Mouse (Mus musculus) thymus, adult 2 months (tissue): ENCODE data around the gene St7l. TPM values are rescaled to one million over a fixed set of nuclear protein-coding genes. Genes with fewer than 3 reads are reported as not detected.
A peak's percentile ranks its signal among the peaks of the same experiment; 100 is the strongest.

Source experiments
- DNase-seq: peaks from one replicate; pipeline ENCODE4 v3.0.0; 2021
- H3K27ac ChIP-seq: fragments of 200-500 bp; 2 replicates; pipeline ENCODE4 v1.5.1; 2012; ENCODE audit warnings: low read length, control low read depth; ENCODE audit not compliant: control insufficient read depth, insufficient read depth
- H3K27me3 ChIP-seq: fragments of 200-500 bp; 2 replicates; pipeline ENCODE4 v1.6.1; 2012; ENCODE audit warnings: mild to moderate bottlenecking, low read length, moderate library complexity, mixed read lengths; ENCODE audit not compliant: control insufficient read depth, insufficient read depth
- H3K36me3 ChIP-seq: fragments of 200-500 bp; 2 replicates; pipeline ENCODE4 v1.6.1; 2012; ENCODE audit warnings: mild to moderate bottlenecking, low read length, moderate library complexity; ENCODE audit not compliant: control insufficient read depth, insufficient read depth
- H3K4me1 ChIP-seq: fragments of 200-500 bp; replicated peaks from 2 replicates; pipeline ENCODE4 v1.6.1; 2012; ENCODE audit warnings: low read length; ENCODE audit not compliant: control insufficient read depth, insufficient read depth
- H3K4me3 ChIP-seq: fragments of 200-500 bp; 2 replicates; pipeline ENCODE4 v1.5.1; 2012; ENCODE audit warnings: mild to moderate bottlenecking, low read length, control low read depth, moderate library complexity; ENCODE audit not compliant: control insufficient read depth, insufficient read depth
- CTCF ChIP-seq: fragments of 200-500 bp; IDR thresholded peaks from 2 replicates; pipeline ENCODE4 v1.5.1; 2012; ENCODE audit warnings: mild to moderate bottlenecking, control low read depth, low read length, moderate library complexity, borderline replicate concordance; ENCODE audit not compliant: control insufficient read depth, poor library complexity, insufficient read depth; ENCODE audit errors: extremely low read depth
- POLR2A ChIP-seq: fragments of 200-500 bp; IDR thresholded peaks from 2 replicates; pipeline ENCODE4 v1.6.1; 2012; ENCODE audit warnings: mild to moderate bottlenecking, low read length, control low read depth, moderate library complexity; ENCODE audit not compliant: control insufficient read depth, poor library complexity, insufficient read depth; ENCODE audit errors: extremely low read depth
- whole genome bisulfite sequencing: fragments of 180-500 bp; shearing (Covaris S2); methylation state at CpG from one replicate; pipeline ENCODE4 v1.1.7; 2018; 5-methylcytosine and 5-hydroxymethylcytosine counted together
- polyA plus RNA-seq: library from polyadenylated mRNA; depleted of rRNA; stranded (reverse); fragments of >200 nt; gene quantifications from 2 replicates; pipeline ENCODE4 v1.2.3, GENCODE M21; 2012

Gene St7l
- polyA plus RNA-seq, 1 experiment = 13.6 TPM

GRCm38 (mm10) chr3:104818749-104819134 lies 45.1 kb upstream of the St7l start:
- H3K27ac ChIP-seq = no peak overlapping the region
- no peak for TF ChIP-seq POLR2A
- TF ChIP-seq CTCF = no peak
- H3K4me3 ChIP-seq = peak overlapping the region; percentile 99
- H3K4me1 ChIP-seq = peaks cover 4% of the 10 kb centered on the region; the same call in 1 of the 2 replicates
- 13% methylated on average over 3 of the region's 3 CpGs for WGBS
- H3K27me3 ChIP-seq = no peaks in the 10 kb centered on the region
- H3K36me3 ChIP-seq = peaks cover 8% of the 10 kb centered on the region
- DNase-seq = no peak

- no peaks in the 10 kb centered on the region for H3K27me3 ChIP-seq
- 86% methylated on average over 1 of the region's 1 CpGs for WGBS
- no peak for TF ChIP-seq CTCF
- TF ChIP-seq POLR2A = no peak
- DNase-seq = no peak
- no peak overlapping the region for H3K4me3 ChIP-seq
- no peak overlapping the region for H3K27ac ChIP-seq
- H3K4me1 ChIP-seq = peaks cover 4% of the 10 kb centered on the region; the same call in 1 of the 2 replicates
- H3K36me3 ChIP-seq = peaks cover 15% of the 10 kb centered on the region
These were observed 43.4 kb upstream of the St7l start for GRCm38 (mm10) chr3:104820426-104820825.

- Histone ChIP-seq H3K27ac (no peak overlapping the region), H3K4me1 (peaks cover 4% of the 10 kb centered on the region; the same call in 1 of the 2 replicates)
- 94% methylated on average over 3 of the region's 3 CpGs for WGBS
These were observed 41.4 kb upstream of the St7l start for GRCm38 (mm10) chr3:104822413-104822812.

GRCm38 (mm10) chr3:104835797-104836196 lies 28.0 kb upstream of the St7l start:
- WGBS = 97% methylated on average over 3 of the region's 3 CpGs
- Histone ChIP-seq H3K36me3 (peaks cover 88% of the 10 kb centered on the region), H3K27me3 (no peaks in the 10 kb centered on the region), H3K4me1 (no peaks in the 10 kb centered on the region), H3K4me3 (no peak overlapping the region), H3K27ac (no peak overlapping the region)
- no peak for DNase-seq
- TF ChIP-seq CTCF = no peak
- TF ChIP-seq POLR2A = no peak

More at GRCm38 (mm10) chr3:104822413-104822812, 41.4 kb upstream of the St7l start:
- TF ChIP-seq POLR2A (no peak), CTCF (no peak)
- Histone ChIP-seq H3K27me3 (no peaks in the 10 kb centered on the region), H3K36me3 (peaks cover 34% of the 10 kb centered on the region), H3K4me3 (no peak overlapping the region)
- no peak for DNase-seq

GRCm38 (mm10) chr3:104841049-104841448 lies 22.8 kb upstream of the St7l start:
- TF ChIP-seq POLR2A (no peak), CTCF (no peak)
- Histone ChIP-seq H3K27ac (no peak overlapping the region), H3K4me1 (no peaks in the 10 kb centered on the region), H3K4me3 (no peak overlapping the region), H3K27me3 (no peaks in the 10 kb centered on the region), H3K36me3 (peaks cover 70% of the 10 kb centered on the region)
- no peak for DNase-seq
- WGBS = 98% methylated on average over 5 of the region's 5 CpGs

- H3K27me3 ChIP-seq = no peaks in the 10 kb centered on the region
- TF ChIP-seq POLR2A (no peak), CTCF (no peak)
- H3K27ac ChIP-seq = no peak overlapping the region
- DNase-seq = no peak
- 94% methylated on average over 4 of the region's 4 CpGs for WGBS
- H3K36me3 ChIP-seq = peaks cover 30% of the 10 kb centered on the region
- no peak overlapping the region for H3K4me3 ChIP-seq
- no peaks in the 10 kb centered on the region for H3K4me1 ChIP-seq
These were observed 17.2 kb upstream of the St7l start for GRCm38 (mm10) chr3:104846601-104847000.

GRCm38 (mm10) chr3:104854465-104854864 lies 9.3 kb upstream of the St7l start:
- no peak overlapping the region for H3K4me3 ChIP-seq
- DNase-seq = no peak
- 86% methylated on average over 1 of the region's 1 CpGs for WGBS
- peaks cover 4% of the 10 kb centered on the region; the same call in 1 of the 2 replicates for H3K4me1 ChIP-seq
- no peak overlapping the region for H3K27ac ChIP-seq
- no peaks in the 10 kb centered on the region for H3K27me3 ChIP-seq
- H3K36me3 ChIP-seq = peaks cover 12% of the 10 kb centered on the region; the same call in 1 of the 2 replicates
- no peak for TF ChIP-seq POLR2A
